Mouse (Mus musculus): Measurements from ENCODE around the gene Acsf3.

The Acsf3 gene

GRCm38 (mm10) chr8:122850641-122851240, 75.5 kb downstream of the Acsf3 start:
- no peak for DNase-seq (ENCODE audit: low read depth, low spot score)

DNA sequence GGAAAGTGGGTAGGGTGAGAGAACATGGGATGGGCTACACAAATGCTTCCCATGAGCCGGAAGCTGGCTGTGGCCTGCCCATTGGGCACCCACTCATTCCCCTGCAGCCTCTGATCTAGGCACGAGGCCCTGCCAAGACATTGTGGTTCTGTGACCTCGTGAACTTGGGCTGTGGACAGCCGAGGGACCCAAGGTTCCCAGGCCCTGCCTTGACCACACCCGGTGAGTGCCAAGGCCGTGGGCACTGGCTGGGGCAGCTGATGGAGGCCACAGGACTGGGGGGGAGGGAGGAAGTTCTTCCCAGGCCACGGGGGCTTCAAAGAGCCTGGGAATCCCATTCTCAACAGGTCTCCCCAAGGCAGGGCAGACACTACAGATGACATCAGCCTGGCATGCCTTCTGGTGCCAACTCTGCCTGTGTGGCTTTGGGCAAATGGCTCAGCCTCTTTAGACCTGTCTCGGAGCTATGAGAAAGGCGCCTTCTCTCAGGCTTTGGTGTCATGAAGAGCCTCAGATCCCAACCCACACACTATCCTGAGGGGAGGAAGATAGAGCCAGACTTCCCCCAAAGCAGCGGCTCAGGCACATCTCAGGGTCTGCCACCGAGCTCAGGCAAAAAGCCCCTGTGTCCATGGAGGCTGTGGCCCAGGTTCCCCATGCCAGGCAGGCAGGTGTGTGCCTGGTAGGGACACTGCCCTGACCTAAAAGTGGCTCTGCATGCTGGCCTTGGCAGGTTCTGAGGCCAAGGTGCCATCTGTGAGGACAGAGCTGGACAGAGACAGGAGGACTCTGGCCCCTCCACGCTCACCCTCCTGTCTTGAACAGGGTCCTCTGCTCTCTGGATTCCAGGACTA, 76.6 kb downstream of the Acsf3 start:
- no peak for DNase-seq (ENCODE audit: low read depth, low spot score)

- DNase-seq (ENCODE audit: low read depth, low spot score), result no peak
Measured at GRCm38 (mm10) chr8:122852546-122852905, 77.2 kb downstream of the Acsf3 start.

- no peak for DNase-seq (ENCODE audit: low read depth, low spot score)
Measured at GRCm38 (mm10) chr8:122853340-122853771, 78.1 kb downstream of the Acsf3 start.

- DNase-seq (ENCODE audit: low read depth, low spot score), result no peak
Measured at GRCm38 (mm10) chr8:122854388-122854787, 79.1 kb downstream of the Acsf3 start.

GRCm38 (mm10) chr8:122855123-122855522, 79.8 kb downstream of the Acsf3 start:
- DNase-seq (ENCODE audit: low read depth, low spot score), result no peak

DNA sequence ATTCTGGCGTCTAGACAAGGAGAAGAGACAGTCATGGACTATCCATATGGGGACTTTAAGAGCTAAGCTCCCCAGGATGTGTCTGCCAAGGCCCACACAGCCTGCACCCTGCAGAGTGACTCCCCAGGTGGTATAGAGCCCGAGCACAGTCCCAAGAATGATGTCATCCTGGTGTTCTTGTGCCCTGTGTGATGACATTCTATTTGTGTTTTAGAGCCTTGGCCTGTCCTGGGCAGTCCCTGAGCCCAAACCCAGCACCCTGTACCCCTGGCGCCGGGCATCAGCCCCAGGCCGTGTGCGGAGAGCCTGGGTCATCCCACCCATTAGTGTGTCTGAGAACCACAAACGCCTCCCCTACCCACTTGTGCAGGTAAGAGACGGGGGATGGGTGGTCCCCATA, 81.0 kb downstream of the Acsf3 start:
- DNase-seq (ENCODE audit: low read depth, low spot score), result no peak

DNA sequence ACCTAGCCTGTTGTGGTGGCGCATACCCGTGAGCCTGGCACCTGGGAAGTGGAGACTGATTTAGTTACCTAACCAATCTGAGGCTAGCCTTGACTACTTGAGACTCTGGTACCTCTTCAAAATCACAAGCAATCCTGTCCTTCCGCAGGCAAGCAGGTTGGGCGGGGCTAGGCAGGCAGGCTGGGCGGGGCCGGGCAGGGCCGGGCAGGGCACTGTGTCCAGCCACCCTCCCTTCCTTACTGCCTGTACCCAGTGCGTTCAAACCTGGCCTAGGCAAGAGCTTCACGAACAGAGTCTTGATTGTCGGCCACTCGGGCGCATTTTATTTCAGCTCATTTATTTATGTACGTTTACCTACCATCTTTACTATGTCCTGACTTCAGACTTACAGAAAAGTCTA, 84.6 kb downstream of the Acsf3 start:
- DNase-seq (ENCODE audit: low read depth, low spot score), result no peak

DNA sequence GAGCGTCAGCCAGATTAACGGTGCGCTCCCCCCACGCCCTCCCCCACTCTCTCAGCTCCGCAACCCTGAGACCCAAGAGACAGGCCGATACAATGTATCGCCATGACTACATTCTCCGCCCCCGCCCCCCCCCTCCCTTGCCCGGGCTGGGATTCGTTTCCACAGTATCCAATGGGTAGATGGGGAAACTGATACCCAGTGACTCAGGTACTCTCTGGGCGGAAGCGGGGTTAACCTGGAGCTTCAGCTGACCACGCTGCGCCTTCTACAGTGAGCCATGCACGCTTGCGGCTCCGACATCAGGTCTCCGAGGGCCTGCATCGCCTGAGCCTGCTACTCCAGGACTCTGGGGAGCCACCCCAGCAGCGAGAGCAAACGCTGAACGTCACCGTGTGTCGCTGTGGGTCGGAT, 89.4 kb downstream of the Acsf3 start:
- peak; percentile 40 for DNase-seq (ENCODE audit: low read depth, low spot score)

DNA sequence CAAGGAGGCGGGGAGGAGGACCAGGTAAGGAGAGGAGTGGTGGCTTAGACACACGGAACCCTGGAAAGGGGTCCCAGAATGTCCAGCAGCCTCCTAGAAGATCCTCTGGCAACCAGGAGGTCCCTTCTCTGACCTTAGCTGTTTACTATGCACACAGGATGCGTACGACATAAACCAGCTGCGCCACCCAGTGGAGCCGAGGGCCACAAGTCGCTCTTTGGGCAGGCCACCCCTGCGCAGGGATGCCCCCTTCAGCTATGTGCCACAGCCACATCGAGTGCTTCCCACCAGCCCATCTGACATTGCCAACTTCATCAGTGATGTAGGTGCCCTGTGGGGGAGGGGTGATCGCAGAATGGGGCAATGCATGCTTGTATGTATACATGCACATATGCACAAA, 90.2 kb downstream of the Acsf3 start:
- peak; percentile 39 for DNase-seq (ENCODE audit: low read depth, low spot score)

DNA sequence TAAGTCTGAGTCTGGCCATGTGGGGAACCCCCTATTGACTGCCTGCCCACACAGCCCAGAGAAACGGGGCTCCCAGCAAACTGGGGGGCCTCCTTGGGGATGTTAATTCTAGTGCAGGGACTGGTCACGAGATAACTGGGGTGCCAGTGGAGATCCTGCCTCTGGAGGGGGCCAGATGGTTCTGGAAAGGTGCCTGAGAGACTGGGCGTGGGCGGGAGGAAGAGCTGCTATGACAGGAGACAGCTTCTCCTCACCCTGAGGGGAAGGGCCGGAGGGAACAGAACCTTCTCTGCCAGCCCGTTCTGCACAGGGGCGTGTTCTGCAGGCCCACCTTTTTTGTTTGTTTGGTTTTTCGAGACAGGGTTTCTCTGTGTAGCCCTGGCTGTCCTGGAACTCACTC, 90.9 kb downstream of the Acsf3 start:
- DNase-seq (ENCODE audit: low read depth, low spot score), result peak; percentile 37

Data from CD4-positive helper T cell, adult 2 months (primary cell).